Mouse (Mus musculus) retina, postnatal 7 days (tissue): Measurements from ENCODE around the gene Atg4d.
A peak's percentile ranks its signal among the peaks of the same experiment; 100 is the strongest.
"Not testable (repeated sequence)": the region's sequence is repeated elsewhere in the genome, so short reads cannot be mapped to it uniquely, and the experiment has no call there.

Experiments used
- DNase-seq: peaks from one replicate; pipeline ENCODE4 v3.0.0-alpha.2; 2012; ENCODE audit warnings: low read depth, low spot score

The Atg4d gene

GRCm38 (mm10) chr9:21273520-21274228, 8.6 kb downstream of the Atg4d start:
- no peak for DNase-seq

- DNase-seq: no peak
Measured at GRCm38 (mm10) chr9:21274336-21274735, 9.2 kb downstream of the Atg4d start.

- no peak for DNase-seq
Measured at GRCm38 (mm10) chr9:21275013-21275710, 10.1 kb downstream of the Atg4d start.

GRCm38 (mm10) chr9:21275727-21276126, 10.6 kb downstream of the Atg4d start:
- no peak for DNase-seq

GRCm38 (mm10) chr9:21276307-21276706, 11.2 kb downstream of the Atg4d start:
- DNase-seq: no peak

- no peak for DNase-seq
Measured at GRCm38 (mm10) chr9:21277776-21278175, 12.7 kb downstream of the Atg4d start.

- no peak for DNase-seq
Measured at GRCm38 (mm10) chr9:21283591-21283990, 18.5 kb downstream of the Atg4d start.

- DNase-seq: no peak
Measured at GRCm38 (mm10) chr9:21283994-21284393, 18.9 kb downstream of the Atg4d start.

- DNase-seq: no peak
Measured at GRCm38 (mm10) chr9:21286753-21287152, 21.7 kb downstream of the Atg4d start.

- DNase-seq: peak; percentile 95
Measured at GRCm38 (mm10) chr9:21287571-21288402, 22.7 kb downstream of the Atg4d start, which contains the start of gene Kri1. Gene Kri1 (minus strand): TSS chr9:21287969.

GRCm38 (mm10) chr9:21288404-21289336, 23.6 kb downstream of the Atg4d start:
- DNase-seq: no peak

GRCm38 (mm10) chr9:21289337-21289671, 24.2 kb downstream of the Atg4d start:
- no peak for DNase-seq

- no peak for DNase-seq
Measured at GRCm38 (mm10) chr9:21290589-21290988, 25.5 kb downstream of the Atg4d start.

GRCm38 (mm10) chr9:21291022-21291787, 26.1 kb downstream of the Atg4d start, which contains the start of gene Cdkn2d:
Gene Cdkn2d (minus strand): TSS chr9:21291407.
- DNase-seq: peak; percentile 99

GRCm38 (mm10) chr9:21291868-21292267, 26.8 kb downstream of the Atg4d start:
- not testable (repeated sequence) for DNase-seq

- no peak for DNase-seq
Measured at GRCm38 (mm10) chr9:21292271-21292670, 27.2 kb downstream of the Atg4d start.

- DNase-seq: no peak
Measured at GRCm38 (mm10) chr9:21299014-21299413, 33.9 kb downstream of the Atg4d start.

GRCm38 (mm10) chr9:21305065-21305464, 40.0 kb downstream of the Atg4d start:
- DNase-seq: no peak

GRCm38 (mm10) chr9:21309150-21309741, 44.2 kb downstream of the Atg4d start:
- DNase-seq: no peak

GRCm38 (mm10) chr9:21311695-21312094, 46.6 kb downstream of the Atg4d start:
- DNase-seq: no peak
